8 mouse cellular contexts compared by ENCODE assay signal in the genomic region with DNA sequence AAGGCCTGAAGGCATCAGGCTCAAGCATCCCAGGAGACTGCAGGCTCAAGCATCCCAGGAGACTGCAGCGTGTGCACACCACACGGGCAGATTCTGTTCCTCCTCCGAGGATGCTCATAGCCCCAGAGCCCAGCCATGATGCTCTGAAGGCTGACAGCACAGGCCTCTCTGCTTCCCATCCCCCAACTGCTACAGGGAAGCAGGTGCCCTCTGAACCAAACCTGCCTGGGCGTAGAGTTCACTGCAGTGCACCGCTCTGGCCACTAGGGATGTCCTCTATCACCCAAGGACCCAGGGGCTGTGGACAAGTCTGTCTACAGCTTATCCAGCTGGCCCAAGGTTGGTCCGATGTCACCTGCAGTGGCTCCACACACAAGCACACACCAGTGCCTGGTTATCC. TPM values are rescaled to one million over a fixed set of nuclear protein-coding genes. Genes with fewer than 3 reads are reported as not detected.
DNase-seq lines count a peak whose midpoint lies in the region; ATAC-seq lines count a peak whose summit lies in the region.

No protein-coding gene starts in this region.

- no peaks in the 10 kb centered on the region for H3K27me3 ChIP-seq in forebrain, embryonic 10.5 days (ENCODE audit: poor library complexity, severe bottlenecking)
- no peaks in the 10 kb centered on the region for H3K27me3 ChIP-seq in forebrain, embryonic 15.5 days
- H3K27me3 ChIP-seq in embryonic facial prominence, embryonic 15.5 days = no peaks in the 10 kb centered on the region

- no peak overlapping the region for H3K9ac ChIP-seq in forebrain, embryonic 15.5 days (replicated peaks)
- H3K9ac ChIP-seq in embryonic facial prominence, embryonic 15.5 days = no peak overlapping the region

- no peaks in the 10 kb centered on the region for H3K9me3 ChIP-seq in forebrain, embryonic 10.5 days
- H3K9me3 ChIP-seq in forebrain, embryonic 15.5 days = no peaks in the 10 kb centered on the region
- no peaks in the 10 kb centered on the region for H3K9me3 ChIP-seq in embryonic facial prominence, embryonic 15.5 days (replicated peaks)

- no peak for ATAC-seq in forebrain, embryonic 15.5 days (replicated peaks)
- peak; percentile 49; the same call in 1 of the 2 replicates for ATAC-seq in embryonic facial prominence, embryonic 15.5 days (ENCODE audit: insufficient number of reproducible peaks, low FRiP score, low TSS enrichment, low read depth)

- H3K36me3 ChIP-seq in forebrain, embryonic 10.5 days (replicated peaks) = peaks cover under 1% of the 10 kb centered on the region; the same call in 1 of the 2 replicates
- H3K36me3 ChIP-seq in forebrain, embryonic 15.5 days = no peaks in the 10 kb centered on the region
- 0 out of 2 replicates have a peak, but pooled peaks cover under 1% of the 10 kb centered on the region for H3K36me3 ChIP-seq in embryonic facial prominence, embryonic 15.5 days

- H3K4me1 ChIP-seq in forebrain, embryonic 10.5 days = peaks cover 14% of the 10 kb centered on the region
- H3K4me1 ChIP-seq in forebrain, embryonic 15.5 days = peaks cover 11% of the 10 kb centered on the region
- H3K4me1 ChIP-seq in embryonic facial prominence, embryonic 15.5 days = peaks cover 31% of the 10 kb centered on the region

- no peak overlapping the region for H3K4me3 ChIP-seq in forebrain, embryonic 10.5 days
- H3K4me3 ChIP-seq in forebrain, embryonic 15.5 days = no peak overlapping the region
- H3K4me3 ChIP-seq in embryonic facial prominence, embryonic 15.5 days (replicated peaks) = no peak overlapping the region

- H3K4me2 ChIP-seq in forebrain, embryonic 15.5 days (replicated peaks) = no peak overlapping the region
- no peak overlapping the region for H3K4me2 ChIP-seq in embryonic facial prominence, embryonic 15.5 days (replicated peaks)

- DNase-seq in forebrain, embryonic 10.5 days (ENCODE audit: extremely low spot score, low spot score) = peak; percentile 56
- DNase-seq in T-cell, adult 2 months (ENCODE audit: low spot score) = peak; percentile 60
- DNase-seq in kidney, adult 9 months = peak; percentile 77
- DNase-seq in lung, postnatal 36 days = peak; percentile 78
- peak; percentile 42 to 58 for DNase-seq in spleen, postnatal 14 days (ENCODE audit: low spot score in 2 of 2)
- no peak for DNase-seq in frontal cortex, postnatal 25 days (ENCODE audit: low spot score in 2 of 2)

- 28% methylated on average over 6 of the region's 6 CpGs for WGBS in forebrain, embryonic 10.5 days
- 34% methylated on average over 6 of the region's 6 CpGs for whole genome bisulfite sequencing in forebrain, embryonic 15.5 days
- 32% methylated on average over 6 of the region's 6 CpGs for WGBS in embryonic facial prominence, embryonic 15.5 days

- no peak overlapping the region for H3K27ac ChIP-seq in forebrain, embryonic 10.5 days
- no peak overlapping the region for H3K27ac ChIP-seq in forebrain, embryonic 15.5 days (replicated peaks)
- H3K27ac ChIP-seq in embryonic facial prominence, embryonic 15.5 days (replicated peaks) = no peak overlapping the region; the same call in 1 of the 2 replicates

RNA-seq across cellular contexts. Expression of a gene that starts 12.9 kb away (rescaled TPM):
- 48.6 and 50.0 TPM in 2 replicates for polyA plus RNA-seq in forebrain, embryonic 10.5 days (2016; fragmentation: Nextera tagmentation; extraction: Ambion mirVana)
- 57.5 and 61.3 TPM in 2 replicates for polyA plus RNA-seq in forebrain, embryonic 15.5 days (2015; fragmentation: Nextera tagmentation; extraction: Ambion mirVana)
- polyA plus RNA-seq in embryonic facial prominence, embryonic 15.5 days (2015; fragmentation: Nextera tagmentation; extraction: Ambion mirVana) = 150 and 170 TPM in 2 replicates

Comparison
In these comparisons a context has a peak if more than half of its experiments do, and no peak if none do; other contexts are left out.
1. DNase-seq: peak in forebrain, embryonic 10.5 days (single experiment), T-cell, adult 2 months (single experiment), kidney, adult 9 months (single experiment), lung, postnatal 36 days (single experiment) and spleen, postnatal 14 days (2 of 2); none in frontal cortex, postnatal 25 days (0 of 2).